Mouse (Mus musculus) ovary, postnatal 14 days (tissue): ENCODE data around the gene Olfr525.

Source experiments
- DNase-seq: peaks from one replicate; pipeline ENCODE4 v3.0.0; 2022; ENCODE audit warnings: low spot score

The Olfr525 gene

GRCm38 (mm10) chr7:140320558-140320957 lies at the start of gene Olfr525:
Olfr525 (plus strand) TSS chr7:140320858.
- DNase-seq = no peak

DNA sequence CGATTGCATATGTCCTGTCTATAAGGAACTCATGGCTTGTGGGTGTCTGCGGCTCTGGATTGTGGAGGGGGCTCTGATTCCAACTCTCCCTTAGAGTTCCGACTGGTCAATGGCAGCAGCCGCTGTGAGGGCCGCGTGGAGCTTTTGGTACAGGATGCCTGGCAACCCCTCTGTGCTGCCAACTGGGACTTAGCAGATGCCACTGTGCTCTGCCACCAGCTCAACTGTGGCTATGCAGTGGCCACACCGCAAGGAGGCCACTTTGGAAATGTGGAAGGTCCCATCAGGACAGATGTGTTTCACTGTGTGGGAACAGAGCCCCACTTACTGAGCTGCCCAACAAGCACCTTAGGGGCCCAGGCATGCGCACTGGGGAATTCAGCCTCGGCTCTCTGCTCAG lies 24.9 kb upstream of the Olfr525 start:
- no peak for DNase-seq

DNA sequence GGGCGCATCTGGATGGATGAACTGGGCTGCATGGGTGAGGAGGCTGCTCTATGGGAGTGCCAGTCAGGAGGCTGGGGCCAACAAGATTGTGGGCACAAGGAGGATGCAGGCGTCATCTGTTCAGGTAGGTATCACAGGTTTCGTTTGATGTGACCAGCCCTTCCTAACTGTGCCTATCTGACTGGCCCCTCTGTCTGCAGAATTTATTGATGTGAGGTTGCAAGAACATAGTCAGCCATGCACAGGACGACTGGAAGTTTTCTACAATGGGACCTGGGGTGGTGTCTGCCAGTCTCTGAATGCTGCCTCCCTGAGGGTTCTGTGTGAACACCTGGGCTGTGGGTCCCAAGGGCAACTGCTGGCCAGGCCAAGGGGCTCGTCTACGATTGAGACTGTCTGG lies 23.8 kb upstream of the Olfr525 start:
- DNase-seq = no peak

DNA sequence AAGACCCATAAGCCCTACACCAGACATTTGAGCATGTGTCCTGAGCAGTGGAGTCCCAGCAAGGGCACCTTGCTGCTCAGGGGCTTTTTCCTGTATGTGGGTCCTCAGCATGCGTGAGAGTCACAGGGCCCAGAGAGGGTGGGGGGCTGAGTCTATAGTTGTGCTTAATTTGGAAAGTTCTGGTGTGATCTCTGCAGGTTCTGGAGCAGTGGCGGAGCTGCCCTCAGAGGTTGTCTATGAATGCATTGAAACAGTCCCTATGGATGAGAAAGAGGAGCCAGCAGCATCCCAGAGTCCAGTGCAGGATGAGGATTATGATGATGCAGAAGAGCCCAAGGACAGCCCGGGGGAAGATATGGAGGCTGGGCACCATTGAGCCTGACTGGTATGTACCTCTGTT lies 21.2 kb upstream of the Olfr525 start:
- DNase-seq = no peak

DNA sequence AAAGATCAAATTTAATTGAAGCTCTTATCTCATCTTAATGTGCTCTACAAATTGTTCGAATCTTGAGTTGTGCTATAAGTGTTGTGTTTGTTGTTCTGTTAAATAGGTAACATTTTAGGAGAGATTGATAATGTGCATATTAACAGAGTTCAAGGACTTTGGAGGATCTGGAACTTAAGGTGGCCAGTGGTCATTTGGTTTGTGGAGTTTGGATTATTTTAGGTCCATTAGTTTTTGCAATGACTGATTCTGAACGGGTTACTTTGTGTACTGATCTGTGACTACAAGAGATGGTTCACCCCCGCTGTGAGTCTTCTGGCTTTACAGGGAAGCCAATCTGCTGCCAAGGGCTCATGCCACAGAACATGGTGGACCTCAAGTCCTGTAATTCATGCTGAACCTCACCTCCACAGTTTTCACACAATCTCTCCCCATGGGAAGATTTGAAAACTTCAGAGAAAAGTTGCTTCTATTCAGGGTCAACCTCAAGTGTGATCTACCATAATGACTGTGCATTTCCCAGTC lies 735 bp upstream of the Olfr525 start:
- DNase-seq = no peak

- DNase-seq = no peak
Measured at GRCm38 (mm10) chr7:140321135-140321534, 477 bp downstream of the Olfr525 start.

GRCm38 (mm10) chr7:140329766-140330304 lies 9.2 kb downstream of the Olfr525 start:
- no peak for DNase-seq

GRCm38 (mm10) chr7:140333717-140334116 lies 13.1 kb downstream of the Olfr525 start, which contains the start of gene Olfr527:
Olfr527 (plus strand) TSS chr7:140334017.
- no peak for DNase-seq

GRCm38 (mm10) chr7:140361571-140361970 lies 40.9 kb downstream of the Olfr525 start, which contains the start of gene Olfr60:
Olfr60 (minus strand) TSS chr7:140361671.
- DNase-seq = no peak

DNA sequence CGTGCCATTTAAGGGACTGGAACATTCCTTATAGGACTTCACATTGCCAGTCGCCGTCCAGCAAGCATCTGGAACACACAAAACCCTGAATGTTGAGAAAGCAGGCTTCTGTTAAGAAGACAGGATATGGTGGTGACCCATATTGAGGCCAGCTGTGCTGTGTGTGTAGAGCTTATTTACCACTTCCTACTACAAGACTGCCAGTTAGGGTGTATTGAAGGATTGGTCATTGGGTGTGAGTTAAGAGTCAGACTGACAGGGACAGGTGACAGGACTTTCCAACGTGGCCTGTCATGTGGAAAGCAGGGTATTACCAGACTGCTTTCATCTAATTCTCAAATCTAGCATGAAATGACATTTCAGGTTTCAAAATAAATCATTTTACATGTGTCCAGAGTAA lies 53.6 kb downstream of the Olfr525 start:
- no peak for DNase-seq

DNA sequence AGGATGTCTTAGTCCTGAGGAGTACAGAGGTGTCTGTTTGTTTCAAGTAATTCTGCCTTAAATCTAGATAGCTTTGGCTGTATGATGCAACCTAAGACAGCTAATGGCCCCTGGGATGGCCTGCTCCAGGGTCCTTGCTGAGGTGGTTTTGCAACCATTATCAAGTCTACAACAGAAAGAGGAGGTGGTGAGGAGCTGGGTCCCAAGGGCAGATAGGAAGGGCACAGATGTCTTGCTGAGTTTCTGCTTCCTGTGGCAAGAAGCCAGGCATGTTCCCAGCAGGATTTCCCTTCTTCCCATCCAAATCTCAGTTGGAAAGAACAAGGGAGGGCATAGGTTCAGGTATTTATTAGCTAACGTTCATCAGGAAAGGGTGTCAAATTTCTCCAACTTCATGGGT lies 55.6 kb downstream of the Olfr525 start, which contains the start of gene Olfr530:
Gene Olfr530 (minus strand): TSS at position 101 of the 400 bp plus-strand sequence.
- DNase-seq = no peak

- no peak for DNase-seq
Measured at GRCm38 (mm10) chr7:140376911-140377310, 56.3 kb downstream of the Olfr525 start.
